ENCODE assay signal across 27 mouse cellular contexts in genomic region chr2:145165076-145165475, GRCm38 (mm10).
"Had no signal": no experiment of that assay in that cellular context is flagged by ENCODE, and none has a peak within 500 bp of the region (broad histone marks: within the 10 kb centered on the region; RNA-seq: fewer than 3 reads in every experiment).

No protein-coding gene starts in this region.

- H3K4me3 ChIP-seq: embryonic facial prominence, embryonic 10.5 days; embryonic facial prominence, embryonic 12.5 days; embryonic facial prominence, embryonic 13.5 days; embryonic facial prominence, embryonic 15.5 days; erythroblast, embryonic 14.5 days; forebrain, embryonic 10.5 days; forebrain, embryonic 12.5 days; forebrain, embryonic 13.5 days; forebrain, embryonic 15.5 days; gastrocnemius, adult 2 months; heart, adult 2 months had no signal

- ATAC-seq: forebrain, embryonic 13.5 days; forebrain, embryonic 14.5 days; forebrain, embryonic 15.5 days; forebrain, embryonic 16.5 days; forebrain, postnatal 0 days had no signal

- H3K27me3 ChIP-seq: embryonic facial prominence, embryonic 12.5 days; forebrain, embryonic 15.5 days had no signal

- DNase-seq: cerebellum, adult 8-10 months; cerebellum, adult 9-10 months; cerebellum, adult 9-11 months; cerebellum, postnatal 10 days; cerebellum, postnatal 14 days; cerebellum, postnatal 25 days; cerebellum, postnatal 36 days; embryo, embryonic 11 days; forebrain, postnatal 0 days; gastrocnemius, adult 2 months; gastrocnemius, postnatal 10 days; gastrocnemius, postnatal 14 days; gastrocnemius, postnatal 25 days; gastrocnemius, postnatal 36 days; heart, adult 18-20 months; heart, adult 2 months had no signal

- H3K9me3 ChIP-seq: embryonic facial prominence, embryonic 10.5 days; embryonic facial prominence, embryonic 12.5 days; embryonic facial prominence, embryonic 13.5 days; embryonic facial prominence, embryonic 15.5 days; forebrain, embryonic 10.5 days; forebrain, embryonic 12.5 days; forebrain, embryonic 13.5 days; forebrain, embryonic 15.5 days had no signal

- H3K4me2 ChIP-seq: embryonic facial prominence, embryonic 12.5 days; embryonic facial prominence, embryonic 13.5 days; embryonic facial prominence, embryonic 15.5 days; forebrain, embryonic 12.5 days; forebrain, embryonic 13.5 days; forebrain, embryonic 15.5 days had no signal

- H3K36me3 ChIP-seq: embryonic facial prominence, embryonic 10.5 days; embryonic facial prominence, embryonic 12.5 days; embryonic facial prominence, embryonic 13.5 days; embryonic facial prominence, embryonic 15.5 days; forebrain, embryonic 10.5 days; forebrain, embryonic 12.5 days; forebrain, embryonic 15.5 days had no signal

- H3K9ac ChIP-seq: embryonic facial prominence, embryonic 12.5 days; embryonic facial prominence, embryonic 13.5 days; embryonic facial prominence, embryonic 15.5 days; forebrain, embryonic 12.5 days; forebrain, embryonic 13.5 days; forebrain, embryonic 15.5 days; forebrain, postnatal 0 days had no signal

- H3K27ac ChIP-seq: embryonic facial prominence, embryonic 10.5 days; embryonic facial prominence, embryonic 12.5 days; embryonic facial prominence, embryonic 13.5 days; embryonic facial prominence, embryonic 15.5 days; forebrain, embryonic 10.5 days; forebrain, embryonic 12.5 days; forebrain, embryonic 13.5 days; forebrain, embryonic 15.5 days; gastrocnemius, adult 2 months; heart, adult 2 months had no signal
